Comparison of ENCODE assay signal across 8 mouse cellular contexts in the genomic region with DNA sequence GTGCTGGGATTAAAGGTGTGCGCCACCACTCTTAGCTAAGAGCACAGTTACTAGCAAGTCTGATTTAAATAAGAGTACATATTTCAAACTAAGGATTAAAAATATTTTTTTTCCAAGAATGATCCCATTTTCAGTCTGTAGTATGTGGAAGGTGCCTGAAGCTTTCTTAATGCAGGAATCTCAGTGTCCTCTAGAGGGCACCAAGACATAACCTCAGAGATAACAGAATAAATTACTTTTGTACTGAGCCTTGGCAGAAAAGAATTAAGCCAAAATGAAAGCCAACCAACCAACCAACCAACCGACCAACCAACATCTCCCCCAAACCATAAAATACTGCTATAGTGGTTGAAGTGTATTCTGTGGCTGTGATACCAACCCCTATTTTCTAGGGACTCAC. TPM values are rescaled to one million over a fixed set of nuclear protein-coding genes. Genes with fewer than 3 reads are reported as not detected.
DNase-seq lines count a peak whose midpoint lies in the region; ATAC-seq and TF ChIP-seq lines count a peak whose summit lies in the region.
"Had no signal": no experiment of that assay in that cellular context is flagged by ENCODE, and none has a peak within 500 bp of the region (broad histone marks: within the 10 kb centered on the region; RNA-seq: fewer than 3 reads in every experiment).

No protein-coding gene starts in this region.

- peak overlapping the region; percentile 50 for H3K4me2 ChIP-seq in CH12.LX (ENCODE audit: insufficient read depth, low read depth, poor library complexity, severe bottlenecking)
- no peak overlapping the region for H3K4me2 ChIP-seq in embryonic facial prominence, embryonic 14.5 days (ENCODE audit: low read depth, low read length)
- H3K4me2 ChIP-seq: limb, embryonic 15.5 days had no signal

- DNase-seq in left cerebral cortex, adult 18-20 months (ENCODE audit: low spot score in 2 of 2) = peak; percentile 47 to 64
- no peak for DNase-seq in left cerebral cortex, adult 8-10 months (ENCODE audit: low spot score in 2 of 2)
- DNase-seq in CH12.LX (ENCODE audit: extremely low read depth) (peak; percentile 43), Patski (ENCODE audit: low read depth, low spot score) (no peak)
- peak; percentile 41 for DNase-seq in embryonic facial prominence, embryonic 14.5 days (ENCODE audit: low spot score)
- DNase-seq in left cerebral cortex, adult 2 months (ENCODE audit: extremely low spot score in 1 of 2, low spot score in 2 of 2) = peak in 1 of 2 experiments; percentile 39
- peak; percentile 10 for DNase-seq in skeletal muscle tissue, adult 2 months (ENCODE audit: low read depth, low spot score)

- peak; percentile 56 to 87 for TF ChIP-seq CTCF in CH12.LX (conservative IDR thresholded peaks at IDR 0.05 in 1 of 2, IDR thresholded peaks at IDR 0.05 in 1 of 2; ENCODE audit: low read depth in 2 of 2, low read length in 2 of 2)
- TF ChIP-seq CTCF in Patski (IDR thresholded peaks at IDR 0.05) = peak; percentile 63
- peak; percentile 74 for TF ChIP-seq CTCF in left cerebral cortex, adult 2 months (IDR thresholded peaks at IDR 0.05)

- peak; percentile 87 for TF ChIP-seq RAD21 in CH12.LX (IDR thresholded peaks at IDR 0.05; ENCODE audit: low read depth, low read length)

- peaks cover 7 to 37% of the 10 kb centered on the region in 2 experiments for H3K36me3 ChIP-seq in CH12.LX (replicated peaks in 1 of 2; ENCODE audit: control insufficient read depth in 1 of 2, insufficient read depth in 1 of 2, low read length in 1 of 2)
- H3K36me3 ChIP-seq in embryonic facial prominence, embryonic 14.5 days (ENCODE audit: control insufficient read depth, insufficient read depth, low read length) = peaks cover 10% of the 10 kb centered on the region; the same call in 1 of the 2 replicates
- H3K36me3 ChIP-seq: limb, embryonic 15.5 days had no signal

- in situ Hi-C loops in CH12.LX (cut with MboI; ENCODE audit: low pct_ligation_motif_present, low pct_unique_long_range_greater_than_20kb, low sequenced_read_pairs) (loop anchor here (5.0 kb wide), 1 partner anchor 264 kb away; no protein-coding TSS in a partner anchor), Patski (cut with MboI; ENCODE audit: low pct_unique_long_range_greater_than_20kb) (loop anchor here (5.0 to 10.0 kb wide), 2 partner anchors 264 to 413 kb away; no protein-coding TSS in a partner anchor)

- WGBS in embryonic facial prominence, embryonic 14.5 days = 54% methylated on average over 2 of the region's 2 CpGs

- dilution Hi-C loops in CH12.LX (cut with MboI; ENCODE audit: extremely low pct_ligation_motif_present, extremely low pct_unique_long_range_greater_than_20kb, low sequenced_read_pairs) = no loop called here

- H3K27ac ChIP-seq in CH12.LX (ENCODE audit: insufficient read depth, low read depth) = no peak overlapping the region
- H3K27ac ChIP-seq in embryonic facial prominence, embryonic 14.5 days (replicated peaks; ENCODE audit: low read depth, low read length) = no peak overlapping the region
- no peak overlapping the region for H3K27ac ChIP-seq in left cerebral cortex, adult 2 months
- H3K27ac ChIP-seq: limb, embryonic 15.5 days had no signal

- H3K27me3 ChIP-seq in CH12.LX (replicated peaks) (no peaks in the 10 kb centered on the region), Patski (no peaks in the 10 kb centered on the region)
- no peaks in the 10 kb centered on the region for H3K27me3 ChIP-seq in embryonic facial prominence, embryonic 14.5 days (replicated peaks; ENCODE audit: control insufficient read depth, insufficient read depth, low read length)
- H3K27me3 ChIP-seq: limb, embryonic 15.5 days had no signal

- H3K9ac ChIP-seq in CH12.LX (ENCODE audit: insufficient read depth, low read depth) = peak overlapping the region; percentile 26; the same call in 1 of the 2 replicates
- H3K9ac ChIP-seq in embryonic facial prominence, embryonic 14.5 days (ENCODE audit: low read depth, low read length) = no peak overlapping the region
- H3K9ac ChIP-seq: limb, embryonic 15.5 days had no signal

- no peak overlapping the region for H3K4me3 ChIP-seq in CH12.LX (replicated peaks in 1 of 3; ENCODE audit: low read depth in 2 of 3, low read length in 2 of 3, poor library complexity in 1 of 3)
- H3K4me3 ChIP-seq in embryonic facial prominence, embryonic 14.5 days (ENCODE audit: low read depth, low read length) = no peak overlapping the region
- no peak overlapping the region for H3K4me3 ChIP-seq in left cerebral cortex, adult 2 months
- H3K4me3 ChIP-seq: limb, embryonic 15.5 days had no signal

- H3K4me1 ChIP-seq in CH12.LX (ENCODE audit: control insufficient read depth in 1 of 2, insufficient read depth in 2 of 2) = peaks cover 0 to 10% of the 10 kb centered on the region in 2 experiments; a peak in 2 of 4 replicates
- H3K4me1 ChIP-seq in embryonic facial prominence, embryonic 14.5 days (ENCODE audit: control insufficient read depth, insufficient read depth, low read length) = no peaks in the 10 kb centered on the region
- H3K4me1 ChIP-seq: limb, embryonic 15.5 days had no signal

- POLR2A ChIA-PET in Patski (lab: Charles Lee) = no interaction called here

- intact Hi-C loops in left cerebral cortex, adult 2 months (cut with DNase I) = loop anchor here (1.0 to 5.0 kb wide), 2 partner anchors 144 to 263 kb away; no protein-coding TSS in a partner anchor

- TF ChIP-seq EP300 in CH12.LX (IDR thresholded peaks at IDR 0.05; ENCODE audit: low read length) = no peak

- no peak for TF ChIP-seq POLR2A in CH12.LX (IDR thresholded peaks at IDR 0.05; ENCODE audit: low read depth, low read length)

- peak; percentile 62 for ATAC-seq in Patski
- ATAC-seq in embryonic facial prominence, embryonic 14.5 days (ENCODE audit: low read depth) = no peak

- CTCF ChIA-PET in Patski (lab: Charles Lee) = interaction anchor here (0.5 to 1.7 kb wide), 10 partner anchors 8 to 418 kb away, joined by 3 to 11 read pairs (median 4); no protein-coding TSS in a partner anchor

- no peaks in the 10 kb centered on the region for H3K9me3 ChIP-seq in CH12.LX (replicated peaks; ENCODE audit: low read length)
- no peaks in the 10 kb centered on the region for H3K9me3 ChIP-seq in embryonic facial prominence, embryonic 14.5 days (ENCODE audit: control insufficient read depth, low read length)
- H3K9me3 ChIP-seq: limb, embryonic 15.5 days had no signal

- no peaks in the 10 kb centered on the region for H3K79me2 ChIP-seq in CH12.LX (replicated peaks; ENCODE audit: control insufficient read depth, extremely low read depth, insufficient read depth, poor library complexity, severe bottlenecking)

TF ChIP-seq in CH12.LX, 34 proteins besides CTCF, POLR2A, EP300 and RAD21:
- no peak for TF ChIP-seq UBTF (IDR thresholded peaks at IDR 0.05; ENCODE audit: low read depth, low read length)
- no peak for TF ChIP-seq ZKSCAN1 (IDR thresholded peaks at IDR 0.05; ENCODE audit: borderline replicate concordance, low read depth, low read length)
- TF ChIP-seq SMC3 (IDR thresholded peaks at IDR 0.05; ENCODE audit: low read depth, low read length) = peak; percentile 71
- no peak for TF ChIP-seq TCF12 (IDR thresholded peaks at IDR 0.05; ENCODE audit: low read depth, low read length)
- TF ChIP-seq MAFK (IDR thresholded peaks at IDR 0.05; ENCODE audit: insufficient replicate concordance, low read length) = no peak

RNA-seq across cellular contexts. Expression of a gene that starts 57.7 kb away (rescaled TPM):
- 100 to 1,000 TPM; 220 to 240 TPM for total RNA-seq in left cerebral cortex, adult 18-20 months (2021)
- 100 to 1,000 TPM; 197 to 225 (median 213) TPM for total RNA-seq in left cerebral cortex, adult 8-10 months (2022)
- total RNA-seq in CH12.LX (2012; rRNA removed) = 10.6 and 12.7 TPM in 2 replicates
- total RNA-seq in CH12.LX (2014; rRNA removed) = 6.3 and 7.8 TPM in 2 replicates
- 14.4 and 18.3 TPM in 2 replicates for polyA plus RNA-seq in CH12.LX (2012; ENCODE audit: insufficient read length, low read depth)
- polyA plus RNA-seq in Patski (2021) = 21.3 TPM
- 6.6 and 6.7 TPM in 2 replicates for polyA plus RNA-seq in embryonic facial prominence, embryonic 14.5 days (2014; fragmentation: Nextera tagmentation; extraction: Ambion mirVana)
- 100 to 1,000 TPM; 242 to 253 TPM for total RNA-seq in left cerebral cortex, adult 2 months (2021)

Comparison
In these comparisons a context has a peak if more than half of its experiments do, and no peak if none do; other contexts are left out.
1. DNase-seq: peak in left cerebral cortex, adult 18-20 months (2 of 2), CH12.LX (single experiment), embryonic facial prominence, embryonic 14.5 days (single experiment) and skeletal muscle tissue, adult 2 months (single experiment); none in left cerebral cortex, adult 8-10 months (0 of 2) and Patski (single experiment).
2. RNA of a gene that starts 57.7 kb away (total RNA-seq): 242 to 253 TPM in left cerebral cortex, adult 2 months, 220 to 240 TPM in left cerebral cortex, adult 18-20 months and 197 to 225 TPM in left cerebral cortex, adult 8-10 months; 6.3 to 12.7 TPM in CH12.LX; every median in the first group is over 10 times any median in the second.
3. Peak in every context shown above with its lines, with median percentiles within 50 percentile points of each other: CTCF ChIP-seq.